Mouse (Mus musculus): ENCODE measurements around the gene Cpeb4.

Gene Cpeb4

GRCm38 (mm10) chr11:31902251-31903001 is 30.4 kb downstream of the Cpeb4 start:
- no peak for DNase-seq

GRCm38 (mm10) chr11:31906499-31906898 is 34.5 kb downstream of the Cpeb4 start:
- peak; percentile 48 for DNase-seq

- peak; percentile 33 for DNase-seq
Measured at GRCm38 (mm10) chr11:31907650-31908049, 35.6 kb downstream of the Cpeb4 start.

- no peak for DNase-seq
Measured at GRCm38 (mm10) chr11:31912958-31913357, 40.9 kb downstream of the Cpeb4 start.

GRCm38 (mm10) chr11:31917769-31918168 is 45.8 kb downstream of the Cpeb4 start:
- no peak for DNase-seq

- DNase-seq, result no peak
Measured at GRCm38 (mm10) chr11:31930051-31930450, 58.0 kb downstream of the Cpeb4 start.

GRCm38 (mm10) chr11:31935652-31936051 is 63.6 kb downstream of the Cpeb4 start:
- DNase-seq, result peak; percentile 22

- DNase-seq, result no peak
Measured at GRCm38 (mm10) chr11:31936910-31937525, 65.0 kb downstream of the Cpeb4 start.

- DNase-seq, result no peak
Measured at GRCm38 (mm10) chr11:31940898-31941639, 69.1 kb downstream of the Cpeb4 start.

GRCm38 (mm10) chr11:31941640-31942638 is 69.9 kb downstream of the Cpeb4 start:
- no peak for DNase-seq

GRCm38 (mm10) chr11:31945471-31945870 is 73.5 kb downstream of the Cpeb4 start:
- DNase-seq, result no peak

GRCm38 (mm10) chr11:31948462-31949330 is 76.7 kb downstream of the Cpeb4 start:
- DNase-seq, result no peak

GRCm38 (mm10) chr11:31949331-31949785 is 77.3 kb downstream of the Cpeb4 start:
- DNase-seq, result peak; percentile 79

- no peak for DNase-seq
Measured at GRCm38 (mm10) chr11:31960071-31960470, 88.1 kb downstream of the Cpeb4 start.

- no peak for DNase-seq
Measured at GRCm38 (mm10) chr11:31963993-31964392, 92.0 kb downstream of the Cpeb4 start.

GRCm38 (mm10) chr11:31965256-31966134 is 93.5 kb downstream of the Cpeb4 start, which contains the start of gene 4930524B15Rik:
4930524B15Rik (plus strand) TSS chr11:31965592.
- DNase-seq, result no peak

- no peak for DNase-seq
Measured at GRCm38 (mm10) chr11:31974132-31974531, 102.1 kb downstream of the Cpeb4 start.

GRCm38 (mm10) chr11:31974826-31975225 is 102.8 kb downstream of the Cpeb4 start:
- no peak for DNase-seq

GRCm38 (mm10) chr11:31975678-31976077 is 103.7 kb downstream of the Cpeb4 start:
- DNase-seq, result no peak

- no peak for DNase-seq
Measured at GRCm38 (mm10) chr11:31976137-31976536, 104.1 kb downstream of the Cpeb4 start.

Measured in kidney, adult 9 months (tissue).